Mouse (Mus musculus) bone marrow, adult 2 months (tissue): ENCODE results near the gene Elovl3.

Experiments
- CTCF ChIP-seq: fragments of 200-500 bp; IDR thresholded peaks from 2 replicates; pipeline ENCODE4 v1.5.1; 2011; ENCODE audit warnings: low read length, control low read depth; ENCODE audit not compliant: control insufficient read depth, insufficient read depth
- POLR2A ChIP-seq: fragments of 200-500 bp; IDR thresholded peaks from 2 replicates; pipeline ENCODE4 v1.6.1; 2011; ENCODE audit warnings: low read depth, mild to moderate bottlenecking, control low read depth, low read length, borderline replicate concordance; ENCODE audit not compliant: control insufficient read depth

DNA sequence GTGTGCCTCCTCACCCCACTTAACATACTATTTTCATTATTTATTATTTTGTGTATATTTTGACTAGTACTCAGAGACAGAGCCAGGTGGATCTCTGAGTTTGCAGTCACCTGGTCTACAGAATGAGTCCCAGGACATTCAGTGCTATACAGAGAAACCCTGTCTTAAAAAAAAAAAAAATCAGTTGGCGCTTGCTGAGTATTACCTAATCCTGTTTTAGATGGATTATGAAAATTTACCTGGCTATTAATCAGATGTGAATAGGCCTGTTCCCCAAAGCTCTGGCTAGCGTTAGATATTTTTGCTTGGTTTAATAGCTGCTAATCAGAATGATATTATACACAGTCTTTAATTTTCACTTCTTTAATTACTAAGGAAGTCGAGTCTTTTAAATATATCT is 7.8 kb upstream of the Elovl3 start:
- no peak for TF ChIP-seq CTCF
- no peak for TF ChIP-seq POLR2A
